Mouse (Mus musculus) heart, embryonic 15.5 days (tissue): ENCODE data around the gene Tex11. TPM values are rescaled to one million over a fixed set of nuclear protein-coding genes. Genes with fewer than 3 reads are reported as not detected.

Source experiments
- ATAC-seq: fragments of 200-750 bp; cut with Nextera tagmentation; replicated peaks from 2 replicates; pipeline ENCODE4 v1.8.0; 2017; ENCODE audit warnings: low read depth, moderate TSS enrichment; ENCODE audit not compliant: insufficient number of reproducible peaks, insufficient read depth, low FRiP score
- H3K27ac ChIP-seq: fragments of 300-500 bp; sonication (generic); 2 replicates; pipeline ENCODE4 v1.5.1; 2015; ENCODE audit warnings: mild to moderate bottlenecking, inconsistent platforms
- H3K27me3 ChIP-seq: fragments of 300-500 bp; sonication (generic); 2 replicates; pipeline ENCODE4 v1.6.1; 2015; ENCODE audit warnings: inconsistent platforms
- H3K36me3 ChIP-seq: fragments of 300-500 bp; sonication (generic); 2 replicates; pipeline ENCODE4 v1.6.1; 2015; ENCODE audit warnings: mild to moderate bottlenecking, inconsistent platforms
- H3K4me1 ChIP-seq: fragments of 300-500 bp; sonication (generic); replicated peaks from 2 replicates; pipeline ENCODE4 v1.6.1; 2015; ENCODE audit warnings: inconsistent platforms
- H3K4me2 ChIP-seq: fragments of 300-500 bp; sonication (generic); 2 replicates; pipeline ENCODE4 v1.6.1; 2015; ENCODE audit warnings: inconsistent platforms, mild to moderate bottlenecking, moderate library complexity
- H3K4me3 ChIP-seq: fragments of 300-500 bp; sonication (generic); 2 replicates; pipeline ENCODE4 v1.5.1; 2015; ENCODE audit warnings: mild to moderate bottlenecking, inconsistent platforms
- H3K9ac ChIP-seq: fragments of 300-500 bp; sonication (generic); 2 replicates; pipeline ENCODE4 v1.6.1; 2015; ENCODE audit warnings: mild to moderate bottlenecking, inconsistent platforms
- H3K9me3 ChIP-seq: fragments of 300-500 bp; sonication (generic); replicated peaks from 2 replicates; pipeline ENCODE4 v1.6.1; 2016; ENCODE audit warnings: inconsistent platforms
- WGBS: fragments of 180-500 bp; shearing (Covaris S2); methylation state at CpG from one replicate; pipeline ENCODE4 v1.1.7; 2015; ENCODE audit warnings: mixed read lengths; 5-methylcytosine and 5-hydroxymethylcytosine counted together
- polyA plus RNA-seq: library from polyadenylated mRNA; unstranded; fragments of >200 nt; fragmentation: Nextera tagmentation; extraction: Ambion mirVana; gene quantifications from 2 replicates; pipeline ENCODE4 v1.2.1, GENCODE M21; 2015

Gene Tex11
- polyA plus RNA-seq, 1 experiment from 2014 or later = 0.45 TPM

DNA sequence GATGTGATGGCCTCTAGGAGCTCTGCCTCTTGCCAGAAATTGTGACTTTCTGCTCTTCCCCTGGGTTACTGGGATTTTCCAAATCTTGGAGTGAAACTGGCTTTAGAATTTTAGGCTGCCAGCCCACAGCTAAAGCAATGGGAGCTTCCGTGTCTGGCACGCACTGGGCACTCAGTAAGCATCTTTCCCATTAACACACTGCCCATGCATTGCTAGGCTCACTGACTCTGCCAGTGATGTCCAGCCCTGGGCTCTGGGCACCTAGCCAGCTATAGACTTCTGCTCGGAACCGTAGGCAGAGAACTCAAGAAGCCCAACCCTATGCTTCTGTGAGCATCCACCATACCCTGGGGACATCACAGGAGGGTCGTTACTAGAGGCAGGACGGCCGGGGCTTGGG lies 243.7 kb downstream of the Tex11 start:
- H3K27me3 ChIP-seq = no peaks in the 10 kb centered on the region
- H3K9ac ChIP-seq = no peak overlapping the region
- H3K27ac ChIP-seq = no peak overlapping the region
- H3K36me3 ChIP-seq = peaks cover 12% of the 10 kb centered on the region; the same call in 1 of the 2 replicates
- ATAC-seq = no peak
- no peaks in the 10 kb centered on the region for H3K9me3 ChIP-seq
- H3K4me2 ChIP-seq = no peak overlapping the region
- WGBS = 68% methylated on average over 7 of the region's 7 CpGs
- no peak overlapping the region for H3K4me3 ChIP-seq
- H3K4me1 ChIP-seq = peaks cover 4% of the 10 kb centered on the region; the same call in 1 of the 2 replicates

- ATAC-seq = no peak
- Histone ChIP-seq H3K27me3 (no peaks in the 10 kb centered on the region), H3K27ac (no peak overlapping the region), H3K4me3 (no peak overlapping the region), H3K4me2 (no peak overlapping the region), H3K4me1 (peaks cover 14% of the 10 kb centered on the region), H3K9ac (no peak overlapping the region), H3K36me3 (peaks cover 12% of the 10 kb centered on the region; the same call in 1 of the 2 replicates), H3K9me3 (no peaks in the 10 kb centered on the region)
- WGBS = 76% methylated on average over 8 of the region's 8 CpGs
These were observed 245.3 kb downstream of the Tex11 start for GRCm38 (mm10) chrX:100814139-100814538.

DNA sequence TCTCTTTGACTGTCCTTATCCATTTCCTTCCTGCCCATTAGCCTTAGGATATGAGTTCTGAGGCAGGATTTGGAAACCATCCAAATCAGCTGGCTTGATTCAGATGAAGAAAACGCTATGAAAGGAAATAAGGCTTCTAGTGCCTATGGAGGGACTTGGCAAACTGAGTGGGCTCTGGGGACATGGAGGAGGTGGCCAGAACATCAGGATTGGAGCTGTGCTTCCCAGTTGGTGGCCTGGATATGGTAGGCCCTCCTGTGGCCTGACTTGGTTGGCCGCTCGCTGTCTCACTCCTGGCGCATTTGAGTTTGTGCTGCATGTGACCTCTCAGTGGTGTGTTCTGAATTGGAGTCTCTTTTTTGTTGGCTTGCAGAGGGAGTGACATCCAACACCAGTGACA lies 248.3 kb downstream of the Tex11 start:
- no peak overlapping the region for H3K9ac ChIP-seq
- no peaks in the 10 kb centered on the region for H3K27me3 ChIP-seq
- no peaks in the 10 kb centered on the region for H3K9me3 ChIP-seq
- H3K36me3 ChIP-seq = peaks cover 5% of the 10 kb centered on the region; the same call in 1 of the 2 replicates
- no peak overlapping the region for H3K27ac ChIP-seq
- peaks cover 14% of the 10 kb centered on the region for H3K4me1 ChIP-seq
- H3K4me3 ChIP-seq = no peak overlapping the region
- WGBS = 71% methylated on average over 4 of the region's 4 CpGs
- H3K4me2 ChIP-seq = no peak overlapping the region
- ATAC-seq = 0 out of 2 replicates have a peak, but pooled peaks have one; percentile 18

- no peak for ATAC-seq
- H3K36me3 ChIP-seq = no peaks in the 10 kb centered on the region
- 73% methylated on average over 6 of the region's 6 CpGs for WGBS
- no peak overlapping the region for H3K9ac ChIP-seq
- H3K4me2 ChIP-seq = no peak overlapping the region
- H3K4me3 ChIP-seq = no peak overlapping the region
- H3K9me3 ChIP-seq = no peaks in the 10 kb centered on the region
- no peaks in the 10 kb centered on the region for H3K27me3 ChIP-seq
- H3K4me1 ChIP-seq = peaks cover 7% of the 10 kb centered on the region; the same call in 1 of the 2 replicates
- no peak overlapping the region for H3K27ac ChIP-seq
These were observed 257.4 kb downstream of the Tex11 start for GRCm38 (mm10) chrX:100802034-100802433.

GRCm38 (mm10) chrX:100800643-100801042 lies 258.8 kb downstream of the Tex11 start:
- no peak for ATAC-seq
- no peak overlapping the region for H3K27ac ChIP-seq
- H3K4me1 ChIP-seq = peaks cover 7% of the 10 kb centered on the region; the same call in 1 of the 2 replicates
- no peak overlapping the region for H3K4me3 ChIP-seq
- H3K9me3 ChIP-seq = no peaks in the 10 kb centered on the region
- no peak overlapping the region for H3K4me2 ChIP-seq
- WGBS = 22% methylated on average over 2 of the region's 2 CpGs
- H3K27me3 ChIP-seq = no peaks in the 10 kb centered on the region
- no peaks in the 10 kb centered on the region for H3K36me3 ChIP-seq
- no peak overlapping the region for H3K9ac ChIP-seq

DNA sequence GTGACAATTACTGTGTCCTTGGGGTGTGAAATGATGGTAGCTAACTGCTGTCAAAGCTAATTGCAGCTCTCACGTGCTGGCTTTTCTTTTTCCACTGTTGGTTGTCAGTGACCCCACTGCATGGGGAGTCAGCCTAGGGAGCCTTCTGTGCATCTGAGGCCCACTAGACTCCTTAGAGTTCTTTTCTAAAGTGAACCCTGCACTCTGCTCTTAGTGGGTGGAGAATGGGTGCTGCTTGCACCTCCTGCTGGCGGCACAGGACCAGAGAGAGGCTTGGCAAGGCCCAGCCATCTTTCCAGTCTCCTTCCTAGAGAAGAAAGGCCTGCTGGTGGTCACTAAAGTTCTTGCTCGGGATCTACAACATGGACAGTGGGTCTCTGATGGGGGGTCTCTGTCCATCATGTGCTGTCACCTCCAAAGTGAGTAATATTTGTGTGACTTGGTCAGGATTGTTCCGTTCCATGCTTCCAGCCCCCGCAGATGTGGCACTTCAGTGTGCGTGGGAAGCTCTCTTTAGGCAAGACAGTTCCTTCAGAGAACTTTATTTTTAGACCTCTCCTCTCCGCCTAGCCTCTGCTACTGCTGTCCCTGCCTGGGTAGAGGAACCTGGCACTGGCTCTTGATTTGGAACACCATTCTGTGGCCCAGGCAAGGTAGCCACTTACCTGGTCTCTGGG lies 261.5 kb downstream of the Tex11 start:
- no peak overlapping the region for H3K27ac ChIP-seq
- H3K36me3 ChIP-seq = no peaks in the 10 kb centered on the region
- WGBS = 59% methylated on average over 7 of the region's 7 CpGs
- no peak for ATAC-seq
- H3K9me3 ChIP-seq = no peaks in the 10 kb centered on the region
- no peak overlapping the region for H3K4me3 ChIP-seq
- peaks cover 7% of the 10 kb centered on the region; the same call in 1 of the 2 replicates for H3K4me1 ChIP-seq
- H3K27me3 ChIP-seq = no peaks in the 10 kb centered on the region
- H3K4me2 ChIP-seq = no peak overlapping the region
- no peak overlapping the region for H3K9ac ChIP-seq

DNA sequence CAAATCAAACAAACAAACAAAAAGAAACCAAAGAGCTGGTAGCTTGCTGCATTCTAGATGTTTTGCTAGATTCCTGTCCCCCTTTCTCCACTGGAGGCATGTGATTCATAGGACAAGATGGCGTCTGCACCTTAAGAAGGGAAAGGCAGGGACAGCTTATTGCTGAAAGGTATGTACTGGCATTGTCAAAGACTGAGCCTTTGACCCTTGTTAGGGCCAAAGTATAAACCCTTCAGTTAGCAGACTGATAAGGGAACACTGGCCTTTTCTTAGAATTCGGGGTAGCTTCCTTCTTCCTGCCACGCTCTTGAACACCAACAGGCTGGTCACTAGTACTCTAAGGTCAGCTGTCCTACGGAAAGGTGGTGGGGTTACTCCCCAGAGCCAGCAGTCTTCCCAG lies 262.1 kb downstream of the Tex11 start:
- H3K9me3 ChIP-seq = no peaks in the 10 kb centered on the region
- no peaks in the 10 kb centered on the region for H3K36me3 ChIP-seq
- no peaks in the 10 kb centered on the region for H3K27me3 ChIP-seq
- H3K9ac ChIP-seq = no peak overlapping the region
- ATAC-seq = no peak
- H3K4me3 ChIP-seq = no peak overlapping the region
- no peak overlapping the region for H3K4me2 ChIP-seq
- H3K4me1 ChIP-seq = peaks cover 7% of the 10 kb centered on the region; the same call in 1 of the 2 replicates
- WGBS = 73% methylated on average over 4 of the region's 4 CpGs
- no peak overlapping the region for H3K27ac ChIP-seq

- Histone ChIP-seq H3K36me3 (no peaks in the 10 kb centered on the region), H3K4me2 (no peak overlapping the region), H3K4me1 (peaks cover 7% of the 10 kb centered on the region; the same call in 1 of the 2 replicates), H3K9me3 (no peaks in the 10 kb centered on the region), H3K27me3 (no peaks in the 10 kb centered on the region), H3K27ac (no peak overlapping the region), H3K9ac (no peak overlapping the region), H3K4me3 (no peak overlapping the region)
- no peak for ATAC-seq
- 79% methylated on average over 3 of the region's 3 CpGs for WGBS
These were observed 262.8 kb downstream of the Tex11 start for GRCm38 (mm10) chrX:100796741-100797090.

DNA sequence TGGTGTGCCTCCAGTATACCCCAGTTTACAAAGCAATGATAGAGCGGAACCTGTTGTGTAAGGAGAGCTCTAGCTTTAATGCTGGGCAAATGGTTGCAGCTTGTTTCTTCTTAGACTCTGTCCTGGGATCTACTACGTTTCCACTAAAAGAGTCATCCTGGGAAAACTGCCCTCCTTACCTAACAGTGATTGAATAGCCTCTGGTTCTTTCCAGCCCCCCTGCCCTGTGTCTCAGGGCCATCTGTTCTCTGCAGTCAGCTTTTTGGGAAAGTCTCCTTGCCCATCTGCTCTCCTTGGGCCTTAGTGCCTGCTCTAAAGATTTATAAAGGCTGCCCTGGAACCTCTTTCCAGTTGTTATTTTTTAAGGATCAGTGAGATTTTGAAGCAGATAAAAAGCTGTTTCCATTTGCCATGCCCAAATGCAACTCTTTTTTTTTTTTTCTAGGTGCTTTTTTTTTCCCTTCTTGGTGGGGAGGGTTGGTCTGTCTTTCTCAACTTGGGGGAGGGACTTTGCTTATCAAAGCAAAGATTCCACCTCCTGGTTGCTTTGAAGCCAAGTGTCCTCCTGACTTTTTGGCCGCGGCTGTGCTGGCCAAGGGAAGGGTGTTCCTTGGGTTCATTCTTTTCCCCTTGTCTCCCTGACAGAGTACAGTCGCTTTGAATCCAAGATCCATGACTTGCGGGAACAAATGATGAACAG lies 263.3 kb downstream of the Tex11 start:
- no peak for ATAC-seq
- Histone ChIP-seq H3K4me2 (no peak overlapping the region), H3K27ac (no peak overlapping the region), H3K4me3 (no peak overlapping the region), H3K4me1 (peaks cover 7% of the 10 kb centered on the region; the same call in 1 of the 2 replicates), H3K9me3 (no peaks in the 10 kb centered on the region), H3K9ac (no peak overlapping the region), H3K36me3 (no peaks in the 10 kb centered on the region), H3K27me3 (no peaks in the 10 kb centered on the region)
- WGBS = 70% methylated on average over 6 of the region's 6 CpGs

DNA sequence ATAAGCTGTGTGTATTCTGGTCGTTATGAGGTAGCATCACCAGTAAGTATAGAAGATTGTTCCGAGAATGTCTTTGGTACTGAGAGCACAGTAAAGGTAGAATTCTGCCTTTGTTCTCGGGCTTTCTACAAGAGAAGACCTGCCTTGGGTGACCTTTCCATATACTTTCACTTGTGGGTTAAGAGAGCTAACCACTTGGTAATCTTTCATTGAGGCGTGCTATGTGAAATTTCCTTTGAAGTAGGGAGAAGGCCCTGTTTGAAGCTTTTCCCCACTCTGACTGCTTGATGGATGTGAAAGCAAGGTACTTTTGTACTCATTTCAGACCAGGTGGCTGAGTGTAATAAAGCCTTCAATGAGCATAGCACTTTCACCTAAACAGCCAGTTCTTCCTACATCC lies 270.1 kb downstream of the Tex11 start:
- WGBS = 74% methylated on average over 4 of the region's 4 CpGs
- H3K9me3 ChIP-seq = no peaks in the 10 kb centered on the region
- ATAC-seq = no peak

More for the DNA sequence above, 270.1 kb downstream of the Tex11 start:
- Histone ChIP-seq H3K4me2 (no peak overlapping the region), H3K4me3 (no peak overlapping the region), H3K27me3 (no peaks in the 10 kb centered on the region), H3K9ac (no peak overlapping the region), H3K36me3 (no peaks in the 10 kb centered on the region), H3K4me1 (no peaks in the 10 kb centered on the region), H3K27ac (no peak overlapping the region)
